Mouse (Mus musculus) neural tube, embryonic 14.5 days (tissue): ENCODE results near the gene Jam2. TPM values are rescaled to one million over a fixed set of nuclear protein-coding genes. Genes with fewer than 3 reads are reported as not detected.

Source experiments
- ATAC-seq: fragments of 200-750 bp; cut with Nextera tagmentation; 2 replicates; pipeline ENCODE4 v1.8.0; 2017; ENCODE audit warnings: low read depth, mild to moderate bottlenecking, moderate TSS enrichment, moderate library complexity
- H3K27ac ChIP-seq: fragments of 300-500 bp; sonication (generic); 2 replicates; pipeline ENCODE4 v1.5.1; 2014; ENCODE audit warnings: low read depth, mild to moderate bottlenecking, control low read depth, low read length, moderate library complexity, mixed read lengths
- H3K27me3 ChIP-seq: fragments of 300-500 bp; sonication (generic); 2 replicates; pipeline ENCODE4 v1.6.1; 2014; ENCODE audit warnings: low read length; ENCODE audit not compliant: control insufficient read depth, insufficient read depth
- H3K36me3 ChIP-seq: fragments of 300-500 bp; sonication (generic); 2 replicates; pipeline ENCODE4 v1.6.1; 2014; ENCODE audit warnings: low read length, mixed read lengths; ENCODE audit not compliant: control insufficient read depth, insufficient read depth
- H3K4me1 ChIP-seq: fragments of 300-500 bp; sonication (generic); 2 replicates; pipeline ENCODE4 v1.6.1; 2014; ENCODE audit warnings: low read length; ENCODE audit not compliant: control insufficient read depth, insufficient read depth
- H3K4me2 ChIP-seq: fragments of 300-500 bp; sonication (generic); 2 replicates; pipeline ENCODE4 v1.6.1; 2014; ENCODE audit warnings: mild to moderate bottlenecking, low read depth, low read length, control low read depth
- H3K4me3 ChIP-seq: fragments of 300-500 bp; sonication (generic); 2 replicates; pipeline ENCODE4 v1.5.1; 2014; ENCODE audit warnings: low read depth, low read length, control low read depth, mixed read lengths
- H3K9ac ChIP-seq: fragments of 300-500 bp; sonication (generic); replicated peaks from 2 replicates; pipeline ENCODE4 v1.6.1; 2014; ENCODE audit warnings: low read depth, mild to moderate bottlenecking, control low read depth, low read length, mixed read lengths
- H3K9me3 ChIP-seq: fragments of 300-500 bp; sonication (generic); 2 replicates; pipeline ENCODE4 v1.6.1; 2016; ENCODE audit warnings: low read length; ENCODE audit not compliant: control insufficient read depth
- WGBS: fragments of 180-500 bp; shearing (Covaris S2); extraction: QIAGEN DNeasy Blood & Tissue Kit; methylation state at CpG from one replicate; pipeline ENCODE4 v1.1.7; 2014; 5-methylcytosine and 5-hydroxymethylcytosine counted together
- polyA plus RNA-seq: library from polyadenylated mRNA; unstranded; fragments of >200 nt; fragmentation: Nextera tagmentation; extraction: Ambion mirVana; gene quantifications from 2 replicates; pipeline ENCODE4 v1.2.1, GENCODE M21; 2014

Gene Jam2
- polyA plus RNA-seq: 31.0 and 33.3 TPM in 2 replicates

- Histone ChIP-seq H3K36me3 (no peaks in the 10 kb centered on the region), H3K4me3 (peak within 1 kb of the TSS; percentile 73), H3K9ac (peak within 1 kb of the TSS; percentile 65), H3K27ac (peak within 1 kb of the TSS; percentile 88), H3K4me1 (peaks cover 7% of the 10 kb centered on the region; the same call in 1 of the 2 replicates), H3K9me3 (no peaks in the 10 kb centered on the region), H3K4me2 (peak within 1 kb of the TSS; percentile 98), H3K27me3 (no peaks in the 10 kb centered on the region)
- ATAC-seq: peak; percentile 89
- WGBS: 0% methylated on average over 43 of the region's 43 CpGs
These were observed at the start of gene Jam2 for GRCm38 (mm10) chr16:84774003-84774703. TSS of gene Jam2 (plus strand) at chr16:84774123.

- peak overlapping the region; percentile 64 for H3K27ac ChIP-seq
- peak; percentile 72 for ATAC-seq
- peak overlapping the region; percentile 80 for H3K9ac ChIP-seq
- H3K36me3 ChIP-seq: peaks cover 13% of the 10 kb centered on the region; the same call in 1 of the 2 replicates
- 1% methylated on average over 15 of the region's 15 CpGs for WGBS
- peaks cover 9% of the 10 kb centered on the region for H3K4me1 ChIP-seq
- H3K4me2 ChIP-seq: peak overlapping the region; percentile 80
- H3K27me3 ChIP-seq: no peaks in the 10 kb centered on the region
- H3K9me3 ChIP-seq: no peaks in the 10 kb centered on the region
- peak overlapping the region; percentile 81 for H3K4me3 ChIP-seq
These were observed 39.1 kb upstream of the Jam2 start for GRCm38 (mm10) chr16:84734806-84735165.

GRCm38 (mm10) chr16:84735166-84736105 is 38.5 kb upstream of the Jam2 start, which contains the start of gene Mrpl39:
TSS of gene Mrpl39 (minus strand) at chr16:84735742.
- ATAC-seq: peak; percentile 99
- peak within 1 kb of the TSS; percentile 80 for H3K9ac ChIP-seq
- WGBS: 1% methylated on average over 66 of the region's 66 CpGs

GRCm38 (mm10) chr16:84737358-84737757 is 36.6 kb upstream of the Jam2 start:
- H3K36me3 ChIP-seq: no peaks in the 10 kb centered on the region
- H3K4me3 ChIP-seq: no peak overlapping the region
- H3K9ac ChIP-seq: no peak overlapping the region
- H3K4me2 ChIP-seq: no peak overlapping the region
- H3K9me3 ChIP-seq: no peaks in the 10 kb centered on the region
- no peak overlapping the region for H3K27ac ChIP-seq
- H3K27me3 ChIP-seq: no peaks in the 10 kb centered on the region
- ATAC-seq: no peak
- peaks cover 9% of the 10 kb centered on the region for H3K4me1 ChIP-seq
- WGBS: 72% methylated on average over 3 of the region's 3 CpGs

More at GRCm38 (mm10) chr16:84735166-84736105, 38.5 kb upstream of the Jam2 start, which contains the start of gene Mrpl39:
- peak within 1 kb of the TSS; percentile 81 for H3K4me3 ChIP-seq
- peak within 1 kb of the TSS; percentile 64 for H3K27ac ChIP-seq
- H3K27me3 ChIP-seq: no peaks in the 10 kb centered on the region
- H3K36me3 ChIP-seq: peaks cover 9% of the 10 kb centered on the region; the same call in 1 of the 2 replicates
- H3K9me3 ChIP-seq: no peaks in the 10 kb centered on the region
- peak within 1 kb of the TSS; percentile 80 for H3K4me2 ChIP-seq
- peaks cover 9% of the 10 kb centered on the region for H3K4me1 ChIP-seq

- Histone ChIP-seq H3K9me3 (no peaks in the 10 kb centered on the region), H3K27ac (no peak overlapping the region), H3K4me3 (no peak overlapping the region), H3K4me2 (no peak overlapping the region), H3K27me3 (no peaks in the 10 kb centered on the region), H3K9ac (no peak overlapping the region), H3K36me3 (no peaks in the 10 kb centered on the region), H3K4me1 (no peaks in the 10 kb centered on the region)
- ATAC-seq: no peak
- 73% methylated on average over 10 of the region's 10 CpGs for WGBS
These were observed 29.0 kb upstream of the Jam2 start for GRCm38 (mm10) chr16:84744703-84745490.

- H3K9ac ChIP-seq: no peak overlapping the region
- ATAC-seq: no peak
- no peaks in the 10 kb centered on the region for H3K4me1 ChIP-seq
- no peaks in the 10 kb centered on the region for H3K36me3 ChIP-seq
- H3K27ac ChIP-seq: no peak overlapping the region
- WGBS: 72% methylated on average over 6 of the region's 6 CpGs
- no peaks in the 10 kb centered on the region for H3K27me3 ChIP-seq
- H3K4me2 ChIP-seq: no peak overlapping the region
- H3K9me3 ChIP-seq: no peaks in the 10 kb centered on the region
- no peak overlapping the region for H3K4me3 ChIP-seq
These were observed 28.1 kb upstream of the Jam2 start for GRCm38 (mm10) chr16:84745721-84746306.

- H3K36me3 ChIP-seq: no peaks in the 10 kb centered on the region
- ATAC-seq: no peak
- WGBS: 83% methylated on average over 8 of the region's 8 CpGs
- H3K4me1 ChIP-seq: no peaks in the 10 kb centered on the region; the same call in 1 of the 2 replicates
- H3K9ac ChIP-seq: no peak overlapping the region
- H3K9me3 ChIP-seq: no peaks in the 10 kb centered on the region
- H3K4me3 ChIP-seq: no peak overlapping the region
- H3K4me2 ChIP-seq: no peak overlapping the region
- H3K27me3 ChIP-seq: no peaks in the 10 kb centered on the region
- no peak overlapping the region for H3K27ac ChIP-seq
These were observed 6.0 kb upstream of the Jam2 start for GRCm38 (mm10) chr16:84767956-84768355.

- no peak overlapping the region for H3K4me3 ChIP-seq
- no peak overlapping the region for H3K4me2 ChIP-seq
- H3K9me3 ChIP-seq: no peaks in the 10 kb centered on the region
- H3K27ac ChIP-seq: no peak overlapping the region
- H3K4me1 ChIP-seq: peaks cover 3% of the 10 kb centered on the region; the same call in 1 of the 2 replicates
- ATAC-seq: no peak
- no peaks in the 10 kb centered on the region for H3K27me3 ChIP-seq
- no peak overlapping the region for H3K9ac ChIP-seq
- WGBS: 38% methylated on average over 4 of the region's 4 CpGs
- H3K36me3 ChIP-seq: no peaks in the 10 kb centered on the region
These were observed 4.7 kb upstream of the Jam2 start for GRCm38 (mm10) chr16:84769182-84769581.
